Mouse (Mus musculus) olfactory bulb, adult 2 months (tissue): Measurements from ENCODE around the gene Caap1.

Experiments
- CTCF ChIP-seq: fragments of 200-500 bp; IDR thresholded peaks from 2 replicates; pipeline ENCODE4 v1.5.1; 2012; ENCODE audit warnings: low read depth, mild to moderate bottlenecking, low read length, moderate library complexity; ENCODE audit not compliant: insufficient read depth
- POLR2A ChIP-seq: fragments of 200-500 bp; IDR thresholded peaks from 2 replicates; pipeline ENCODE4 v1.6.1; 2012; ENCODE audit warnings: mild to moderate bottlenecking, low read depth, low read length, moderate library complexity; ENCODE audit not compliant: insufficient read depth

- TF ChIP-seq CTCF = no peak
- TF ChIP-seq POLR2A = no peak
These were observed 27.1 kb downstream of the Caap1 start for GRCm38 (mm10) chr4:94529448-94529847.
